10 mouse cellular contexts compared by ENCODE assay signal in genomic region chr14:79771802-79772511, GRCm38 (mm10). TPM values are rescaled to one million over a fixed set of nuclear protein-coding genes. Genes with fewer than 3 reads are reported as not detected.
DNase-seq lines count a peak whose midpoint lies in the region; ATAC-seq and TF ChIP-seq lines count a peak whose summit lies in the region.
"Had no signal": no experiment of that assay in that cellular context is flagged by ENCODE, and none has a peak within 500 bp of the region (broad histone marks: within the 10 kb centered on the region; RNA-seq: fewer than 3 reads in every experiment).

No protein-coding gene starts in this region.

- no peak for TF ChIP-seq POLR2A in limb, embryonic 14.5 days (IDR thresholded peaks at IDR 0.05; ENCODE audit: borderline replicate concordance, extremely low read depth, insufficient read depth, insufficient read length)
- TF ChIP-seq POLR2A in small intestine, adult 2 months (IDR thresholded peaks at IDR 0.05; ENCODE audit: low read depth, low read length), result no peak

- ATAC-seq in liver, embryonic 11.5 days (replicated peaks; ENCODE audit: low FRiP score), result no peak
- peak; percentile 9 for ATAC-seq in forebrain, embryonic 13.5 days
- no peak for ATAC-seq in limb, embryonic 14.5 days (ENCODE audit: low FRiP score, low read depth)

- 4% methylated on average over 20 of the region's 20 CpGs for WGBS in liver, embryonic 11.5 days
- WGBS in forebrain, embryonic 13.5 days, result under 1% methylated on average over 20 of the region's 20 CpGs
- WGBS in limb, embryonic 14.5 days, result 3% methylated on average over 20 of the region's 20 CpGs
- 7% methylated on average over 20 of the region's 20 CpGs for WGBS in small intestine, adult 2 months

- peak overlapping the region; percentile 57 for H3K4me2 ChIP-seq in liver, embryonic 11.5 days
- peak overlapping the region; percentile 82 for H3K4me2 ChIP-seq in forebrain, embryonic 13.5 days
- H3K4me2 ChIP-seq in limb, embryonic 14.5 days (replicated peaks; ENCODE audit: low read depth, low read length, severe bottlenecking), result peak overlapping the region; percentile 76

- H3K27me3 ChIP-seq in liver, embryonic 11.5 days (replicated peaks; ENCODE audit: control insufficient read depth, insufficient read depth, low read length), result peaks cover 81% of the 10 kb centered on the region
- peaks cover 43% of the 10 kb centered on the region for H3K27me3 ChIP-seq in forebrain, embryonic 13.5 days
- peaks cover 84% of the 10 kb centered on the region for H3K27me3 ChIP-seq in limb, embryonic 14.5 days (ENCODE audit: control insufficient read depth, insufficient read depth, low read length)
- peaks cover 57% of the 10 kb centered on the region for H3K27me3 ChIP-seq in small intestine, adult 2 months (ENCODE audit: control insufficient read depth, insufficient read depth, low read length)

- TF ChIP-seq CTCF in small intestine, adult 2 months (IDR thresholded peaks at IDR 0.05; ENCODE audit: extremely low read depth, insufficient read length, insufficient replicate concordance, low read depth, low read length), result no peak

- DNase-seq in liver, embryonic 11.5 days (ENCODE audit: low spot score), result no peak
- DNase-seq in liver, result no peak
- DNase-seq in limb, embryonic 14.5 days (ENCODE audit: low spot score), result no peak
- DNase-seq in gastrocnemius, postnatal 10 days, result no peak
- no peak for DNase-seq in adrenal gland, adult 2 months
- no peak for DNase-seq in adrenal gland, postnatal 25 days

- no peaks in the 10 kb centered on the region for H3K9me3 ChIP-seq in liver, embryonic 11.5 days (ENCODE audit: control insufficient read depth, low read length)
- H3K9me3 ChIP-seq in forebrain, embryonic 13.5 days (replicated peaks), result no peaks in the 10 kb centered on the region
- no peaks in the 10 kb centered on the region for H3K9me3 ChIP-seq in limb, embryonic 14.5 days (ENCODE audit: control insufficient read depth, low read length)
- H3K9me3 ChIP-seq: liver, embryonic 15.5 days had no signal

- H3K4me1 ChIP-seq in liver, embryonic 11.5 days (replicated peaks; ENCODE audit: control insufficient read depth, insufficient read depth, low read length), result 0 out of 2 replicates have a peak, but pooled peaks cover 2% of the 10 kb centered on the region
- H3K4me1 ChIP-seq in forebrain, embryonic 13.5 days, result peaks cover 70% of the 10 kb centered on the region
- H3K4me1 ChIP-seq in limb, embryonic 14.5 days (ENCODE audit: control insufficient read depth, insufficient read depth, low read length), result peaks cover 32% of the 10 kb centered on the region
- peaks cover 19% of the 10 kb centered on the region for H3K4me1 ChIP-seq in small intestine, adult 2 months (ENCODE audit: control insufficient read depth, insufficient read depth, insufficient read length, low read length)

- no peak overlapping the region; the same call in 1 of the 2 replicates for H3K4me3 ChIP-seq in liver, embryonic 11.5 days (ENCODE audit: low read depth, low read length)
- H3K4me3 ChIP-seq in forebrain, embryonic 13.5 days, result peak overlapping the region; percentile 56
- peak overlapping the region; percentile 41 for H3K4me3 ChIP-seq in limb, embryonic 14.5 days (replicated peaks; ENCODE audit: low read length)
- peak overlapping the region; percentile 51 for H3K4me3 ChIP-seq in small intestine, adult 2 months (ENCODE audit: low read depth, low read length)
- H3K4me3 ChIP-seq: erythroblast, embryonic 14.5 days had no signal

- no peaks in the 10 kb centered on the region for H3K36me3 ChIP-seq in liver, embryonic 11.5 days (ENCODE audit: control insufficient read depth, insufficient read depth, low read length)
- 0 out of 2 replicates have a peak, but pooled peaks cover 4% of the 10 kb centered on the region for H3K36me3 ChIP-seq in forebrain, embryonic 13.5 days (ENCODE audit: poor library complexity, severe bottlenecking)
- no peaks in the 10 kb centered on the region for H3K36me3 ChIP-seq in limb, embryonic 14.5 days (ENCODE audit: control insufficient read depth, insufficient read depth, low read length)
- no peaks in the 10 kb centered on the region for H3K36me3 ChIP-seq in small intestine, adult 2 months (ENCODE audit: control insufficient read depth, insufficient read depth, low read length)
- H3K36me3 ChIP-seq: liver, embryonic 15.5 days had no signal

- no peak overlapping the region for H3K27ac ChIP-seq in liver, embryonic 11.5 days (ENCODE audit: low read depth, low read length)
- peak overlapping the region; percentile 80 for H3K27ac ChIP-seq in forebrain, embryonic 13.5 days
- H3K27ac ChIP-seq in limb, embryonic 14.5 days (replicated peaks; ENCODE audit: low read depth, low read length), result no peak overlapping the region
- H3K27ac ChIP-seq in small intestine, adult 2 months (ENCODE audit: insufficient read depth, low read depth, low read length), result no peak overlapping the region
- H3K27ac ChIP-seq: liver, embryonic 15.5 days had no signal

- H3K9ac ChIP-seq in liver, embryonic 11.5 days (ENCODE audit: low read depth, low read length), result no peak overlapping the region
- H3K9ac ChIP-seq in forebrain, embryonic 13.5 days, result peak overlapping the region; percentile 60
- no peak overlapping the region for H3K9ac ChIP-seq in limb, embryonic 14.5 days (ENCODE audit: low read depth, low read length, severe bottlenecking)
- H3K9ac ChIP-seq: liver, embryonic 15.5 days had no signal

RNA-seq across cellular contexts. Expression of gene Pcdh8, which starts 0.8 kb away (rescaled TPM):
- 0.12 and 0.21 TPM in 2 replicates for polyA plus RNA-seq in liver, embryonic 11.5 days (2014; fragmentation: Nextera tagmentation; extraction: Ambion mirVana)
- 21.1 and 22.3 TPM in 2 replicates for polyA plus RNA-seq in forebrain, embryonic 13.5 days (2015; fragmentation: Nextera tagmentation; extraction: Ambion mirVana)
- polyA plus RNA-seq in limb, embryonic 14.5 days (2012; rRNA removed), result 5.7 and 8.0 TPM in 2 replicates
- polyA plus RNA-seq in limb, embryonic 14.5 days (2014; fragmentation: Nextera tagmentation; extraction: Ambion mirVana), result 5.7 and 6.7 TPM in 2 replicates
- polyA plus RNA-seq in small intestine, adult 2 months (2012; rRNA removed), result 0.37 and 0.72 TPM in 2 replicates
- total RNA-seq in gastrocnemius, postnatal 10 days (2021), result under 1 TPM in 1 of 2 experiments, not detected in 1; 0.18 TPM
- total RNA-seq in adrenal gland, adult 2 months (2021), result under 1 TPM in 1 of 2 experiments, not detected in 1; 0.37 TPM
- 0.04 and 0.06 TPM in 2 replicates for polyA plus RNA-seq in adrenal gland, adult 2 months (2012; rRNA removed)
- 0.21 TPM in 1 of 2 replicates, not detected in the other for total RNA-seq in adrenal gland, postnatal 25 days (2021)
- polyA plus RNA-seq: erythroblast, embryonic 14.5 days had no signal
